ENCODE assay signal across 8 mouse cellular contexts in the genomic region with DNA sequence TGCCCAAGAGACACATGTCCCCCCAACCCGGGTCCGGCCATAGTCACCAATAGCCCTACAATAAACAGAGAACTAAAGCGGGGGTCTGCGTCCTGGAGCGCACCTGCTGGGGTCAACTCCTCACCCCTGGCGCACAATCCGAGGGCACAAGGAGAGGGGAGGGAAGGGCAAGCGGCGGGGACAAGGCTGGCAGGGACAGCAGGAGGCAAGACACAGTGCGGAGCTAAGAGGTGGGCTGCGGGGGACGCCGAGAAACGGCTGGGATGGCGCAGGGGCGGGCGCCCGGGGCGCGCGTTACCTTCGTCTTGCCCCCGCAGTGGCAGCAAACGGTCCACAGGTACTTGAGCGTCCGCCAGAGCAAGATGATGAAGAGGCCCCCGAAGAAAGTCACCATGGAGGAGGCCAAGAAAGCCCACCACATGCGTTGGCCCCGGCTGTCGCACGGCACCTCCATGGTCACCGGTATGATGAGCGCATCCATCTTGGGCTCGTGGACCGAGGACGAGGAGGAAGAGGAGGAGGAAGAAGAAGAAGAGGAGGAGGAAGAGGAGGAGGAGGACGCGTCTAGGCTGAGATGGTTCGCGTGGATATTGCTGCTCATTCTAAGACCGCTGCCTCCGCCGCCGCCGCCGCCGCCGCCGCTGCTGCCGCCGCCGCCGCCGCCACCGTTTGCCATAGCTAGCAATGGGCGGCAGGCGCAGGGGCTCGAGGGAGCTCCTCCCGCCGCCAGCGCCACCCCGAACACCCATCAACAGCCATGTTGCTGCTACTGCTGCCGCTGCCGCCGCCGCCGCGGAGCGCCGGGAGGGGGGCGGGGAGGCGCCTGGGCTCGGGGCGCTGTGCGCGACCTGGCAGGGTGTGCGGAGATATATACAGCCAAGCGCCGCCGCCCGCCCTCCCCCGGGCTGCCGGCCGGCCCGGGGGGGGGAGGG. TPM values are rescaled to one million over a fixed set of nuclear protein-coding genes. Genes with fewer than 3 reads are reported as not detected.
DNase-seq lines count a peak whose midpoint lies in the region; ATAC-seq and TF ChIP-seq lines count a peak whose summit lies in the region.

No protein-coding gene starts in this region.

- H3K9ac ChIP-seq in forebrain, embryonic 15.5 days (replicated peaks): peak overlapping the region; percentile 78
- peak overlapping the region; percentile 87 for H3K9ac ChIP-seq in hindbrain, postnatal 0 days (replicated peaks; ENCODE audit: low read length)

- no peak for ATAC-seq in G1E (ENCODE audit: extremely low read depth, insufficient number of reproducible peaks, low FRiP score, poor library complexity, severe bottlenecking)
- peak; percentile 80 for ATAC-seq in forebrain, embryonic 15.5 days (replicated peaks)
- peak; percentile 54 for ATAC-seq in hindbrain, postnatal 0 days
- ATAC-seq in erythroid progenitor cell, adult 5-6 weeks (replicated peaks; ENCODE audit: low FRiP score, poor library complexity, severe bottlenecking): no peak

- no peaks in the 10 kb centered on the region for H3K27me3 ChIP-seq in G1E (ENCODE audit: insufficient read depth, low read length)
- peaks cover 27% of the 10 kb centered on the region for H3K27me3 ChIP-seq in forebrain, embryonic 15.5 days
- no peaks in the 10 kb centered on the region for H3K27me3 ChIP-seq in hindbrain, postnatal 0 days (ENCODE audit: insufficient read depth, low read length)
- peaks cover 87% of the 10 kb centered on the region for H3K27me3 ChIP-seq in midbrain, embryonic 10.5 days (ENCODE audit: low read depth, poor library complexity, severe bottlenecking)

- H3K36me3 ChIP-seq in G1E (replicated peaks): no peaks in the 10 kb centered on the region
- no peaks in the 10 kb centered on the region for H3K36me3 ChIP-seq in forebrain, embryonic 15.5 days
- H3K36me3 ChIP-seq in hindbrain, postnatal 0 days (ENCODE audit: insufficient read depth, low read length): no peaks in the 10 kb centered on the region
- no peaks in the 10 kb centered on the region for H3K36me3 ChIP-seq in midbrain, embryonic 10.5 days

- TF ChIP-seq CTCF in G1E (IDR thresholded peaks at IDR 0.05; ENCODE audit: low read depth, low read length): no peak
- no peak for TF ChIP-seq CTCF in hindbrain, postnatal 0 days (IDR thresholded peaks at IDR 0.05; ENCODE audit: low read depth)

- H3K27ac ChIP-seq in forebrain, embryonic 15.5 days (replicated peaks): peak overlapping the region; percentile 88
- peak overlapping the region; percentile 87 for H3K27ac ChIP-seq in hindbrain, postnatal 0 days
- peak overlapping the region; percentile 80 for H3K27ac ChIP-seq in midbrain, embryonic 10.5 days (replicated peaks)

- under 1% methylated on average over 70 of the region's 85 CpGs for WGBS in forebrain, embryonic 15.5 days
- WGBS in hindbrain, postnatal 0 days: 2% methylated on average over 49 of the region's 85 CpGs
- 1% methylated on average over 79 of the region's 85 CpGs for WGBS in midbrain, embryonic 10.5 days

- peak overlapping the region; percentile 7; the same call in 1 of the 2 replicates for H3K4me3 ChIP-seq in G1E (ENCODE audit: low read depth, low read length)
- peak overlapping the region; percentile 72 for H3K4me3 ChIP-seq in forebrain, embryonic 15.5 days
- H3K4me3 ChIP-seq in hindbrain, postnatal 0 days (ENCODE audit: low read length): peak overlapping the region; percentile 76
- H3K4me3 ChIP-seq in midbrain, embryonic 10.5 days: peak overlapping the region; percentile 71

- H3K9me3 ChIP-seq in G1E (replicated peaks): peaks cover 18% of the 10 kb centered on the region
- no peaks in the 10 kb centered on the region for H3K9me3 ChIP-seq in forebrain, embryonic 15.5 days
- H3K9me3 ChIP-seq in hindbrain, postnatal 0 days (ENCODE audit: low read length): no peaks in the 10 kb centered on the region
- no peaks in the 10 kb centered on the region for H3K9me3 ChIP-seq in midbrain, embryonic 10.5 days (replicated peaks)

- DNase-seq in G1E (ENCODE audit: low spot score): no peak
- DNase-seq in brain, adult 2 months (ENCODE audit: low read depth, low spot score): peak; percentile 68
- peak; percentile 73 for DNase-seq in hindbrain, postnatal 0 days (ENCODE audit: low spot score)
- DNase-seq in left cerebral cortex, adult 9 months (ENCODE audit: low spot score in 2 of 2): peak; percentile 37 to 59
- DNase-seq in midbrain, embryonic 10.5 days (ENCODE audit: low spot score): peak; percentile 65
- peak; percentile 59 for DNase-seq in skeletal muscle tissue, adult 2 months (ENCODE audit: low read depth, low spot score)

- no peaks in the 10 kb centered on the region for H3K4me1 ChIP-seq in G1E (ENCODE audit: insufficient read depth, low read depth, low read length)
- H3K4me1 ChIP-seq in forebrain, embryonic 15.5 days: peaks cover 11% of the 10 kb centered on the region; the same call in 1 of the 2 replicates
- peaks cover 16% of the 10 kb centered on the region; the same call in 1 of the 2 replicates for H3K4me1 ChIP-seq in hindbrain, postnatal 0 days (ENCODE audit: insufficient read depth, low read length)
- H3K4me1 ChIP-seq in midbrain, embryonic 10.5 days: peaks cover 13% of the 10 kb centered on the region

- peak overlapping the region; percentile 70 for H3K4me2 ChIP-seq in forebrain, embryonic 15.5 days (replicated peaks)
- H3K4me2 ChIP-seq in hindbrain, postnatal 0 days (ENCODE audit: low read depth, low read length): peak overlapping the region; percentile 81

RNA-seq across cellular contexts. Expression of gene Kcnma1, which starts 10.6 kb away (rescaled TPM):
- total RNA-seq in G1E (2014; fragmentation: Nextera tagmentation) (not detected in 2 replicates), G1E (2017) (0.12 and 0.27 TPM in 2 replicates)
- not detected in 2 replicates for polyA plus RNA-seq in G1E (2012)
- polyA plus RNA-seq in forebrain, embryonic 15.5 days (2015; fragmentation: Nextera tagmentation; extraction: Ambion mirVana): 8.2 and 9.0 TPM in 2 replicates
- total RNA-seq in hindbrain, postnatal 0 days (2014; rRNA removed): 36.1 and 36.8 TPM in 2 replicates
- polyA plus RNA-seq in hindbrain, postnatal 0 days (2015; fragmentation: Nextera tagmentation; extraction: Ambion mirVana): 15.9 and 16.5 TPM in 2 replicates
- polyA plus RNA-seq in midbrain, embryonic 10.5 days (2016; fragmentation: Nextera tagmentation; extraction: Ambion mirVana): 0.49 and 0.97 TPM in 2 replicates
- total RNA-seq in erythroid progenitor cell, adult 5-6 weeks (2015; ENCODE audit: low replicate concordance): not detected in 2 replicates
- total RNA-seq in erythroid progenitor cell, adult 5-6 weeks (2017; ENCODE audit: low replicate concordance): not detected in 2 replicates

Comparison
In these comparisons a context has a peak if more than half of its experiments do, and no peak if none do; other contexts are left out.
1. ATAC-seq: peak in forebrain, embryonic 15.5 days (single experiment) and hindbrain, postnatal 0 days (single experiment); none in G1E (single experiment) and erythroid progenitor cell, adult 5-6 weeks (single experiment).
2. H3K4me3 ChIP-seq: peak in every context shown above with its lines; median percentile 76 in hindbrain, postnatal 0 days; 72 in forebrain, embryonic 15.5 days; 71 in midbrain, embryonic 10.5 days; 7 in G1E.
3. Peak in every context shown above with its lines, with median percentiles within 50 percentile points of each other: H3K27ac ChIP-seq.